Mouse (Mus musculus) midbrain, embryonic 16.5 days (tissue): ENCODE measurements at regions not wholly inside any gene's neighbourhood (a gene's known extent, or its start where the extent isn't known, plus 50 kb on each side); places are given as distances from the start of the nearest gene placed in this dataset.
"Not testable (repeated sequence)": the region's sequence is repeated elsewhere in the genome, so short reads cannot be mapped to it uniquely, and the experiment has no call there.

ENCODE experiments used
- ATAC-seq: fragments of 200-750 bp; cut with Nextera tagmentation; 2 replicates; pipeline ENCODE4 v1.8.0; 2017; ENCODE audit warnings: moderate TSS enrichment
- H3K27ac ChIP-seq: fragments of 300-500 bp; sonication (generic); 2 replicates; pipeline ENCODE4 v1.5.1; 2014; ENCODE audit warnings: mild to moderate bottlenecking, low read length, mixed read lengths
- H3K27me3 ChIP-seq: fragments of 300-500 bp; sonication (generic); 2 replicates; pipeline ENCODE4 v1.6.1; 2014; ENCODE audit warnings: low read depth, low read length, mixed read lengths; ENCODE audit not compliant: control insufficient read depth, insufficient read depth
- H3K36me3 ChIP-seq: fragments of 300-500 bp; sonication (generic); 2 replicates; pipeline ENCODE4 v1.6.1; 2014; ENCODE audit warnings: mild to moderate bottlenecking, low read length, moderate library complexity, mixed read lengths; ENCODE audit not compliant: control insufficient read depth, insufficient read depth
- H3K4me1 ChIP-seq: fragments of 300-500 bp; sonication (generic); 2 replicates; pipeline ENCODE4 v1.6.1; 2014; ENCODE audit warnings: mild to moderate bottlenecking, low read length, mixed read lengths; ENCODE audit not compliant: control insufficient read depth, insufficient read depth
- H3K4me2 ChIP-seq: fragments of 300-500 bp; sonication (generic); 2 replicates; pipeline ENCODE4 v1.6.1; 2014; ENCODE audit warnings: mild to moderate bottlenecking, low read length, mixed read lengths
- H3K4me3 ChIP-seq: fragments of 300-500 bp; sonication (generic); 2 replicates; pipeline ENCODE4 v1.5.1; 2014; ENCODE audit warnings: low read depth, mild to moderate bottlenecking, low read length, moderate library complexity, mixed read lengths
- H3K9ac ChIP-seq: fragments of 300-500 bp; sonication (generic); 2 replicates; pipeline ENCODE4 v1.6.1; 2014; ENCODE audit warnings: low read depth, low read length, mixed read lengths
- H3K9me3 ChIP-seq: fragments of 300-500 bp; sonication (generic); replicated peaks from 2 replicates; pipeline ENCODE4 v1.6.1; 2014; ENCODE audit warnings: mild to moderate bottlenecking, low read length, mixed read lengths; ENCODE audit not compliant: control insufficient read depth, poor library complexity, severe bottlenecking
- WGBS: fragments of 180-500 bp; shearing (Covaris S2); extraction: QIAGEN DNeasy Blood & Tissue Kit; methylation state at CpG from one replicate; pipeline ENCODE4 v1.1.7; 2014; 5-methylcytosine and 5-hydroxymethylcytosine counted together

DNA sequence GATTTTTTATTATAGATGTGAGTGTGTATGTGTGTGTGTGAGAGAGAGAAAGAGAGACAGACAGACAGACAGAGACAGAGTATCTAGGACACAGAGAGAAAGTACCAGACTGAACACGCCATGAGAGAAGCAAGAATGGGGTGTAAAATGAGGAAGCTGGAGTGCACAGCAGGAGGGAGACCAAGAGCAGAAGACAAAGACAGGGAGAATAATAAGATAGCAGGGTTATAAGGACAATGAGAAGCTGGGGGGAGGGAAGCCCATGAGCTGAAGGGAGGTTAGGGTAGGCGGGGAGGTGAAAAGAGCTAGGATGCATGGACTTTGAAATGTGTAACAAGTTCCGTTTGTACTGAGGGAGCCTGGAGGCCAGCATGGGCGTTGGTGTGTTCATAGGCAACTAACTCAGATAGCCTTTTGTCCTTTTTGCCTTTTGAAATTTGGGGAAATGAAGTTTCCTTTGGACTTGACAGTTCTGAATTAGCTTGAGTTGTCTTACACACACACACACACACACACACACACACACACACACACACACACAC lies 136.8 kb upstream of the Teddm2 start:
- H3K4me1 ChIP-seq: no peaks in the 10 kb centered on the region
- H3K9ac ChIP-seq: no peak overlapping the region
- 42% methylated on average over 4 of the region's 4 CpGs for WGBS
- H3K4me2 ChIP-seq: no peak overlapping the region
- H3K27ac ChIP-seq: no peak overlapping the region
- H3K4me3 ChIP-seq: no peak overlapping the region
- H3K27me3 ChIP-seq: no peaks in the 10 kb centered on the region
- H3K36me3 ChIP-seq: no peaks in the 10 kb centered on the region
- ATAC-seq: no peak
- no peaks in the 10 kb centered on the region for H3K9me3 ChIP-seq

DNA sequence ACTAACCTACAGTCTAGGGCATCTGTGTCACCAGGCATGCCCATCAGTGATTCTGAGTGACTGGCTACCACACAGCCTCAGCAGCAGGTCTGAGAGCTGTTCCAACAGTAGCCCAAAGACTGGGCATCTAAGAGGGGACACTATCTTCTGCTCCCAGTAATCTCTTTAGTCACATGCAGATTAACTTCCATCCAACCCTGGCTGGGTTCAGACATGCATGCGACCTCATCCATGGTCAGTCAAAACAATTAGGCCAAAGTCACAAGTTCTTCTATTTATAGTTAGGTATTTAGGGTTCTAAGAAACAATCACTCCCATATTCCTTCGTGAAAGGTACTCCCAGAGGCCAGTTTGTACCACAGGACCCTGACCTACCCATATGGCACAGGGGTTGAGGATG lies 138.2 kb upstream of the Teddm2 start:
- H3K36me3 ChIP-seq: no peaks in the 10 kb centered on the region
- H3K9ac ChIP-seq: no peak overlapping the region
- 51% methylated on average over 2 of the region's 2 CpGs for WGBS
- no peaks in the 10 kb centered on the region for H3K27me3 ChIP-seq
- no peaks in the 10 kb centered on the region for H3K4me1 ChIP-seq
- no peak overlapping the region for H3K4me3 ChIP-seq
- no peak overlapping the region for H3K27ac ChIP-seq
- no peaks in the 10 kb centered on the region for H3K9me3 ChIP-seq
- no peak for ATAC-seq
- no peak overlapping the region for H3K4me2 ChIP-seq

DNA sequence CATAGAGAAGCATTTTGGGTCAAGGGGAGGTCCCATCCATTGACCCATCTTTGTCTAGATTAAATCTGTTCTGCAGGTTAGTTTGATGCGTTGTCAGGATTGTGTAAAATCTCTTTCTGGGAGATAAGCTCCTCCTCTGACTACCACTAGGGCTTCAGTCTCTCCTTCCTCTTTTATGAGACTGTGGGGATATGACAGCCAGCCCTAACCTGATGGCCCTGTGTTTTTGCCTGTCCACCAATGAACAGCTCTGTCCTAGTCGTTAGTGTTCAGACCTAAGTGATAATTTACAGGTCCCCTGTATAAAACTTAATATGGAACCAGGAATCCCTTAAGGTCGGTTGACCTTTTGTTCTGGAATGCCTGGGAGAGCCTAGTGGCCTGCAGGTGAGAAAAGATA lies 140.9 kb upstream of the Teddm2 start:
- Histone ChIP-seq H3K9ac (no peak overlapping the region), H3K9me3 (no peaks in the 10 kb centered on the region), H3K27me3 (no peaks in the 10 kb centered on the region), H3K4me3 (no peak overlapping the region), H3K4me2 (no peak overlapping the region), H3K36me3 (no peaks in the 10 kb centered on the region), H3K4me1 (no peaks in the 10 kb centered on the region), H3K27ac (no peak overlapping the region)
- no peak for ATAC-seq
- WGBS: 78% methylated on average over 3 of the region's 3 CpGs

DNA sequence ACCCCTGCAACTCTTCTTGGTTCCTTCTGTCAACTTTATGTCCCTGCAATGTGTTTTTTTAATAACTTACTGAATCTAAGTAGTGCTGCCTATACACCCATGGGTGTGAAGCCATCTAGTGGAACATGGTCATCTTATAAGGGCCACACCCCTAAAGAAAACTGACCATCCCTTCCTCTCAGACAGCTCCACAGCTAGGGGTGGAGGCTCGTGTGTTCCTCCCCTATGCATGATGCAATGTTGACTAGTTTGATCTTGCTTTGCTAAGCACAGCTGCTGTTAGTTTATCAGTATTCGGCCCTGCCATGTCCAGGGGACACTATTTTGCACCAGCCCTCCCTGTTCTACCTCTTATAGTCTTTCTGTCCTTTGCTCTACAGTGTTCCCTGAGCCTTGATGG lies 142.9 kb upstream of the Teddm2 start:
- no peak overlapping the region for H3K4me3 ChIP-seq
- H3K27ac ChIP-seq: no peak overlapping the region
- H3K36me3 ChIP-seq: no peaks in the 10 kb centered on the region
- no peaks in the 10 kb centered on the region for H3K9me3 ChIP-seq
- WGBS: 67% methylated on average over 2 of the region's 2 CpGs
- H3K9ac ChIP-seq: no peak overlapping the region
- H3K4me2 ChIP-seq: no peak overlapping the region
- H3K27me3 ChIP-seq: no peaks in the 10 kb centered on the region
- no peak for ATAC-seq
- H3K4me1 ChIP-seq: no peaks in the 10 kb centered on the region

DNA sequence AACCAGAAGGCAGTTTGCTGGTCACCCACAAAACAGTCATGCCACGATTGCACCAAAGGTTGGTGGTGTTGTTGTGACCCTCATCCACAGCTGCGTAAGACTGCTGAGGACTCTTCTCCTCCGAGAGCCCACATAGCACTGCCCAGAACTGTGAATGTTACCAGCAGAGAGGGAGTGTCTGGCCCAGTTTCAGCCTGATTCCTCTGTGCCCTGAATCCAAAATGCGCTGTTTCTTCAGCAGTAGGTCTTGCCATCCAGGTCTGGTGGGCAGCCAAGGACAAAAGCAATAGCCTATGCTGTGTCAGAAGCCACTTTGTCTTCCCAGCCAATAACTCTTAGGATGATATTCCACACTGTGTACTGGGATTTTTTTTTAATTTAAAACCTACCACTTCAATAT lies 144.7 kb upstream of the Teddm2 start:
- H3K27me3 ChIP-seq: no peaks in the 10 kb centered on the region
- no peaks in the 10 kb centered on the region for H3K36me3 ChIP-seq
- no peak overlapping the region for H3K4me3 ChIP-seq
- no peak overlapping the region for H3K27ac ChIP-seq
- H3K9me3 ChIP-seq: no peaks in the 10 kb centered on the region
- H3K4me2 ChIP-seq: no peak overlapping the region
- WGBS: 88% methylated on average over 4 of the region's 4 CpGs
- no peak overlapping the region for H3K9ac ChIP-seq
- ATAC-seq: no peak
- H3K4me1 ChIP-seq: no peaks in the 10 kb centered on the region

DNA sequence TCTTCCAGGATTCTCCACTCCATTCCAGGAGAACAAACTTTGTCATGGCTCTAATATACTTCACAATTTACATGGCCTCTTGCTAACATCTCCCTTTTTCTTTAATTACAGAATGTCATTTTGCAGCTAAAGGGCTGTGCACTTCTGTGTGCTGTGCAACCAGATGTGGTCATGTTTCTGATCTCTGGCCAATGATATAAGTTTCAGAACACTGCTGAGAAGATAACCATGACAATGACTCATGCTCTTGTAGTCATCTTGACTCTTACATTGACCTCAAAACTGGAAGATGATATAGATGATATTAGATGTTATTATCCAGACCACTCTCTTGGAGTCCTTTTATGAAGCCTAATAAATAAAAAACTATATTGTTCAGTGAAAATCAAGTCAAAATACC lies 145.9 kb upstream of the Teddm2 start:
- Histone ChIP-seq H3K4me2 (no peak overlapping the region), H3K27me3 (no peaks in the 10 kb centered on the region), H3K27ac (no peak overlapping the region), H3K36me3 (no peaks in the 10 kb centered on the region), H3K4me3 (no peak overlapping the region), H3K4me1 (no peaks in the 10 kb centered on the region), H3K9ac (no peak overlapping the region), H3K9me3 (no peaks in the 10 kb centered on the region)
- ATAC-seq: no peak

DNA sequence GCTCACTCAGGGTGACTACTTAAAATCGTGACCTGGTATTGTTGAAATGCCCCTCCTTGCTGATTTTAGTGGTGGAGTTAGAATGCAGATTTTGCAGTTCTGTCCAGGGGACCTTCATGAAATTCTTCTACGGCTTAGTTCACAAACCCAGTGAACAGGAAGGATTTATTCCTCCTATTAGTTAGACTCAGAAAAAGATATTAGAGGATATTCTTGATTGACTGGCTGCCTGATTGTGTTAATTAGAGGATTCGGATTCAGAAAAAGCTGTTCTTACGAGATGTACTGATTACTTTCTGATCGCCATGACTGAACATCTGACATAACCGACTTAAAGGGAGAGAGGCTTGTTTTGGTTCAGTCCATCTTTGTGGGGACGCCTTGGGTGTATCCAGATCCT lies 147.3 kb upstream of the Zfp648 start:
- Histone ChIP-seq H3K27me3 (no peaks in the 10 kb centered on the region), H3K27ac (no peak overlapping the region), H3K4me3 (no peak overlapping the region), H3K4me1 (no peaks in the 10 kb centered on the region), H3K9ac (no peak overlapping the region), H3K36me3 (no peaks in the 10 kb centered on the region), H3K4me2 (no peak overlapping the region), H3K9me3 (no peaks in the 10 kb centered on the region)
- no peak for ATAC-seq
- 80% methylated on average over 7 of the region's 7 CpGs for WGBS

DNA sequence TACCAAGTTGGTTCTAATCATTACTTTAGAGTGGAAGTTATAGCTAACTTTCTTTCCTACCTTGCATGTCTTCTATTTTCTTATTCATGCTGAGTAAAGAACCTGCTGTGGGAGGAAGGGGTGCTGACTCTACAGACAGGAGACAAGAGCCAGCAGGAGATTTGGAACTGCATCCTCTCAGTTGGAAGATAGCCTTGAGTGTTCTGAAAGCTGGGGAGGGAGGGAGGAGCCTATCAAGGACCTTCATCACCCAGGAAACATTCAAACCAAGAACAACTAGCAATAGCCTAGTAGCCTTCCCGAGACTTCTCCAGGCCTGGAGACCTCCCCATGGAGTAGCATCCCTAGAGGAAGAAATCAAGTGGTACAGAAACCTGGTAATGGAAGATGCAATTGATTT lies 146.1 kb upstream of the Zfp648 start:
- 88% methylated on average over 1 of the region's 1 CpGs for WGBS
- Histone ChIP-seq H3K9ac (no peak overlapping the region), H3K27ac (no peak overlapping the region), H3K36me3 (no peaks in the 10 kb centered on the region), H3K9me3 (no peaks in the 10 kb centered on the region), H3K4me2 (no peak overlapping the region), H3K4me1 (no peaks in the 10 kb centered on the region), H3K4me3 (no peak overlapping the region), H3K27me3 (no peaks in the 10 kb centered on the region)
- ATAC-seq: no peak

DNA sequence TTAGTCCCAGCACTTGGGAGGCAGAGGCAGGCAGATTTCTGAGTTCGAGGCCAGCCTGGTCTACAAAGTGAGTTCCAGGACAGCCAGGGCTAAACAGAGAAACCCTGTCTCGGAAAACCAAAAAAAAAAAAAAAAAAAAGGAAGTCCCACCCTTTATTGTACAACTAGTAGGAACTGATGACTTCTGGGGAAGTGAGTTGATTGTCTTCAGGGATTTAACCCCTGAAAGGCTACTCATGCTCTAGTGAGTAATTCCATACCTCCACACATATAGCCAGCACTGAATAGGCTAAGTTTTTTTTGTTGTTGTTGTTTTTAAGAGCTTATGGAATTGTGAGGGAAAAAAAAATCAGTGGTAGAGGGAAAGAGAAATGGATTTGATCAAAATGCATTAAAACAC lies 139.6 kb upstream of the Zfp648 start:
- H3K4me1 ChIP-seq, ATAC-seq, H3K27me3 ChIP-seq, H3K36me3 ChIP-seq, H3K4me3 ChIP-seq, H3K9ac ChIP-seq, H3K4me2 ChIP-seq, H3K27ac ChIP-seq, H3K9me3 ChIP-seq: not testable (repeated sequence)
- whole genome bisulfite sequencing: 78% methylated on average over 2 of the region's 2 CpGs

DNA sequence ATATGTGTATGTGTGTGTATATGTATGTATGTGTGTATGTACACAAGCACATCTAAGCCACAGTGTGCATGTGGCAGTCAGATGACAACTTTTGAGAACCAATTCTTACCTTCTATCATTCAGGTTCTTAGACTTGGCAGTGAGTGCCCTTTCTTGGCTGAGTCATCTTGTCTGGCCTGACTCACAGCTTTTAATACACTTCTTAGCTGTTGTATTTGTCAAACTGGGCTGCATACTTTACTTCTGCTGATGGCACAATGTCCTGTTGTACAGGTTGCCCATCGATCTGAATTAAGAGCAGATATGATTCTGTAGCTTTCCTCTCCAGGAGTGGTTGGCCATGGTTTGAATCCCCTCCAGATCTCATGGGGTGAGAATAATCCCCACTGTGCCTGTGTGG lies 139.1 kb upstream of the Zfp648 start:
- Histone ChIP-seq H3K4me2 (no peak overlapping the region), H3K4me1 (no peaks in the 10 kb centered on the region), H3K9me3 (no peaks in the 10 kb centered on the region), H3K9ac (no peak overlapping the region), H3K27me3 (no peaks in the 10 kb centered on the region), H3K4me3 (no peak overlapping the region), H3K36me3 (no peaks in the 10 kb centered on the region), H3K27ac (no peak overlapping the region)
- ATAC-seq: no peak
- 94% methylated on average over 1 of the region's 1 CpGs for WGBS
